Mouse (Mus musculus): Measurements from ENCODE around the gene Myo6.

DNA sequence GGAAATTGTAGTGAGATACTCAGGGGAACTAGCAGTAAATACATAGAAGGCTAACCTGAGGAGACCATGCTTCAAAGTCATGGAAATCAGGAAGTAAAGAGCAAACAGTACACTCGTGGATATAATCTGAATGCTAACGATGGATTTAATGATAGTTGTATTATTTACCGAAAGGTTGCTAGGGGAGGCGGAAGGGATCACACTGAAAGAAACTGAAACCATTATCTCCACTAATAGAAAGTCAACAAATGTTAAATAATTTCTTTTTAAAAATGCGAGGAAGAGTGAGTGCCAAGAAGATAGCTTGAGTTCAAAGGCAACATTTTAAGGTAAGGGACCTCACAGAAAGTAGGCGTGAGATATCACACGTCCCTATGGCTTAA lies 186.5 kb downstream of the Myo6 start:
- TF ChIP-seq CTCF (IDR thresholded peaks at IDR 0.05) (no peak), EP300 (IDR thresholded peaks at IDR 0.05) (no peak)

Data from lung, postnatal 0 days (tissue).